Mouse (Mus musculus) cerebellum, adult 11-12 months (tissue): ENCODE measurements around the gene Slc29a4.

Experiments
- DNase-seq: peaks from one replicate; pipeline ENCODE4 v3.0.0; 2022

The Slc29a4 gene

DNA sequence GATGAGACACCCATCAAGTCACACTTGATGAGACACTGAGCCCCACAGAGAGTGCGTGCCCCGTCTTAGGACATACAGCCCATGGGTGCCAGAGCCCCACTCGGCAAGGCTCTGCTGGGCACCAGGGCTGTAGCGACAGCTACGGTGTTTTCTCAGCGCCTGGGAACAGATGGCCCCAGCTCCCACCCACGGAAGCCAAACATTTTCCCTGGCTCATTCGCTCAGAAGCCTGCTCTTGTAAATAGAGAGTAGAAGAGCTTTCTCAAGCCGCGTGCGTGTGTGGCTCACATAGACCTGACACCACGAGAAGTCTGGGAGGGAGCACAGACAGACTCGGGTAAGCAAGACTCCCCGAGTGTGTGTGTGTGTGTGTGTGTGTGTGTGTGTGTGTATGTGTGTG is at the start of gene Slc29a4:
Gene Slc29a4, plus strand, starts transcription at position 265 of the 400 bp plus-strand sequence.
- peak; percentile 85 for DNase-seq

DNA sequence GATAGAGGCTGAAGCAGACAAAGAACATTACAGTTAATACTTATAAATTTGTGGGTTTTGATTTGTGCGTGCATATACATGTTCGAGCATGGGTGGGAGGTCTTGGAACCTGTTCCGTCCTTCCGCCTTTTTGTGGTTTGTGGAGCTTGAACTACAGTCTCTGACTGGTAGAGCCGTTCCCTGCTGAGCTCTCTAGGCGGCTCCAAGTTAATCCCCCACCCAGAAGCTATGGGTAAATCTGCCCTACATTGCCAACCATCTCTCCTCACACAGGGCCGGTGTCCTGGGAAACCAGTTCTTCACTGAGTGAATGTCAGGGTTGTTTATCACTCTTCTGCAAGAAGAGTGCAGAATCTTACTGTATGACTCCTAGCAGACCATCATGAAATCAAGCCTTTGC is 44.1 kb upstream of the Slc29a4 start:
- no peak for DNase-seq

DNA sequence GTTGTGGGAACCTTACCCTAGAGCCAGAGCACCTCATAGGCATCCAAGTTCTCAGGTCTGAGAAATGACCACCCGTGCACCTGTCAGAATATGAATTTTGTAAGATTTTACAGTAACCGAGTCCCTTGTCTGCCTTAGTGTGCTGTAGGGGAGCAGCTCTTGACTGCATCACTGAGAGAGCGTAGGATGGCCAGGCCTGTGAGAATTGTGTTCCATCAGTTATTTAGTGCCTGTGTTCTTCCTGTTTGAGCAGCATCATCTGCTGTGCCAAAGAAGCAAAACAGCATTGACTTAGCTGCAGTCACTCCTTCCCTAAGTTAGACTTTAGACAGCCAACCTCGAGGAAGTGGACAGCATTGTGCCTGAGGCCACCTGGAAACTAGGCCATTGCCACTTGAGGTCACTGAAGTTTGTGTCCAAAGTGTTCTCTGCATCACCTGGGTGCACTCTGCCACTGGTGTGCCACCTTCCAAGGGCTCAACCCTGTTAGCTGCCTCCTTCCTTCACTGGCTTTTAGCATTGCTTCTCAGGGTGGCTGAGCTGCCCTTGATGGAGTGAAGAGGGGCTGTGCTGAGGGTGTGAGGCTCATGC is 42.8 kb upstream of the Slc29a4 start:
- DNase-seq = no peak

DNA sequence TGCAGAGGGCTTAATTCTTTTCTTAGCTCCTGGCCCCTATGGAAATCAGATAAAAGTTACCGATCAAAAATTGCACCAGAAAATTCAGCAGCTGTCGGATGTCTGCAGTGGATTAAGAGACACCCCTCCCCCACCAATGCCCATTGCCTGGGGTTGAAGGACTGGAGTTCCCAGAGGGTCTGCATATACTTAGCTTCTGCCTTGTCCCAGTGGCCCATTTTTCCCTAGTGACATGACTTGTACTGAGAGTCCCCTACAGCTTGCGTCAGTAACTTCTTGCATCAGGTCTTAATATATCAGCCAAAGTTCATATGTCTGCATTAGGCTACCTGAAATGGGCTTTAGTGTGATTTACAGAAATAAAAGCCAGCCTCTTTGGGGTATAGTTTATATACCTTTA is 41.9 kb upstream of the Slc29a4 start:
- DNase-seq = no peak

DNA sequence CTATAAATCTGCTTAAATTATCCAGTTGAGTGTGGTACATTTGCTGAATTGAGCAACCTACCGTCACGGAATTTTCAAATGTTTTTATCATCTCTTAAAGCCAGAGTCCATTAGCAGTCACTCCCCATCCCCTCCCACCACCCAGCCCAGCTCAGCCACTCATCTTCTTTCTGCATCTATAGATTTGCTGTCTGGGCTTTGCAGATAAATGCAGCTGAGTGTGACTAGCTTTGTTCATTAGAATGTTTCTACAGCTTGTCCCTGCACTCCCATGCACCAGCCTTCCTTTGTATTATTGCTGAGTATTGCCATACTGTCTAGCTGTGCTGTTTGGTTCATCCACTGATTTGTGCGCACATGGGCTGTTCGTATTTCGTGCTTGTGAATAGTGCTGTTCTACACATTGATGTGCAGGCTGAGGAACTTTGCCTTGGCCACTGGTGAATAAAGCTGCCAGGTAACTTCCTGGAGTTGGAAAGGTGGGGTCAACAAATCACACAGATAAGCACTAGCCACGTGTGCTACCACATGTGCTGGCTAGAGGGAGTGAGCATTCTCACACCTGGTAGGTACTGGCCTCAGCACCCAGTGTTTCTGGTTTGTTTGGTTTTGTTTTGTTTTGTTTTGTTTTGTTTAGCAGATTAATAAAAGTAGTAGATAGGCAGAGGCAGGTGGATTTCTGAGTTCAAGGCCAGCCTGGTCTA is 41.4 kb upstream of the Slc29a4 start:
- no peak for DNase-seq

DNA sequence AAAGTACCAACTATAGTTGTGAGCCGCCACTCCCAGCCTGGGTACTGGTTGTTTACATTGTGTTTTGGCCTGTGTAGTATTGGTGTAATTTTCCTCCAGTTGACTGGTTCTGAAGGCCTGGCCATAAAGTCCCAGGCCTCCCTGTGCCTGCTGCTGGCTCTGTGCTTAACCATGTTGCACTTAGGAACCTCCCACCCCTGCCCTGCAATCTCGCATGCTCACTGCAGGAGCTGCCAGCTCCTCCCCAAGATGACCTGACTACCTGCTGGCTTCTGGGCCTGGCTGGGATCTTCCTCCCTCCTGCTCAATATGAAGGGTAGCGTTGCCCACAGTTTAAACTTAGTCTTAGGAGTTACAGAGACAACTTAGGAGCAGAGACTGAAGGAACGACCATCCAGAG is 40.0 kb upstream of the Slc29a4 start:
- no peak for DNase-seq

DNA sequence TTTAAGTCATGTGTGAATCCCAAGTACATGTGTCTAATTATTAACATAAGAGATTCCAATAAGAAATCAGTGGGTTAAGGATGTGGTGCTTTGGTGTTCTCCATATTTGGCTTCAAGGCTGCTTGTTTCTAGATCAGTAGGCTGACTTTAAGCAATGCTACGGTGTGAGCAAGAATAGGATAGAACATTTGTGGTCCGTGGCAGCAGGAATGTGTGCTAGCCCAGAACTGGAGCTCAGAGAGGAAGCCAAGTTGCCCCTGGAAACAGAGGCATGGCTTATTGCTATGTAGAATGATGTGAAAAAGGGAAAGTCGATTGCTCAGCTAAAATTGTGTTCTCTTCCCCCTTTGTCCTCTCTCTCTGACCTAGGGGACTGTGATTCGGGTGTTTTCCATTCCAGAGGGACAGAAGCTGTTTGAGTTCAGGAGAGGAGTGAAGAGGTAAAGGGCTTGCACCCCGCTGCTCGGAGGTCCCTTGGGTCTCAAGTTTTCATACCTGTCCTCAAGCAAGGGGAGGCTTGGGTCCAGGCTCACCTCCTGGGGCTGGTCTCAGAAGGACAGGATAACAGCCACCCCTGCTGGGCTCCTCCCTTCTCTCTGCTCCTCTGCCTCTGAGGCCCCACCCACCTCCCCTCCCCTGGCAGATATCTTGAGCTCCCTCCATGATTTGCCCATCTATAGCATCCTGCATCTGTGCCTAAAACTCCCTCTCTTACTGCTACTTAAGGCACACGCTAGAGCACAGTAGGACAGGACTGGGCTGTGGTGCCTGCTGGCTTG is 31.5 kb upstream of the Slc29a4 start:
- DNase-seq = no peak

DNA sequence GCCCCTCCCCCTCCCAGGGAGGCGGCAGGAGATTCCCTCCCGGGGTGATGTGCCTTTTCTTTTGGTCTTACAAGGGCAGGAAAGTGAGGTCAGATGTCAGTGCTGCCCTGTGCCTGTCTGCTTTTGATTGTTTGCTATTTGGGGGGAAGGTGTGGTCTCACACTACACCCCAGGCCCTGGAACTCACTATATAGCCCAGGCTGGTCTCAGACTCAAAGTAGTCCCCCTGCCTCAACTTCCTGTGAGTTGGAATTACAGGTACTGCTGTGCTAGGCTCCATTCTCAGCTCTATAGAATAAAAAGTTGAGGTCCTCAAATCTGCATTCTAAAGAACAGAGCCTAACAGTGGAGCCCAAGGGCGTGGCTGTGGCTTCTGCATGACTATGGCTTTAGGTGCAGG is 24.4 kb upstream of the Slc29a4 start:
- DNase-seq = no peak

DNA sequence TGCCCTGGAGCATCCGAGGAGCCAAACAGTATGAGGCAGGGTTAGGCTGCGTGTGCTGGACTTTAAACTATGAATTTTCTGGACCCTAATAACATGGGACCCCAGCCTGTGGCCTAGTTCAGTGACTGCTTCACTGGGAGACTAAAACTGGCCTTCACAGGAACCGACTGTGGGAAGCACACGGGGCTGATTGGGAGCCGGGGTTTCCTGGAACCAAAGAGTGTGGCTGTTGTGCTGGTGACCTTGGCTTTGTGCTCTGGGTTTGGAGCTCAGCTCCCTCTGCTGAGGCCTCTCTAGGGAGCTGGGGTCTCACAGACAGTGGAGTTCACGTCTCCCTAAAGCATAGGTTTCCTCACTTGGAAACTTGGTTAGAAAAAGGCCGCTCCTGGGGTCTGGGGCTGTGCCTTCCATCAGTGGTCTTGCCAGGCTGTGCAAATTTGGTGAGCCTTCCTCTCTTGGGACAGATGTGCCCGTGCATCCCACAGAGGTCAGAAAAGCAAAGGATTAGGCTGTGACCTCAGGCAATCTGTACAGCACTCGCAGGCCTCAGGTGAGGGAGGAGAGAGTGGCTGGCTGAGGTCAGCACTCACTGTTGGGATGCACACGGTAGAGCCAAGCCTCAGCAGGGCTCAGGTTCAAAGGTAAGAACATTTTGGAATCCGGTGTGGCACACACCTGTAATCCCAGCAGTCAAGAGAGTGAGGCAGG is 23.6 kb upstream of the Slc29a4 start:
- DNase-seq = no peak

DNA sequence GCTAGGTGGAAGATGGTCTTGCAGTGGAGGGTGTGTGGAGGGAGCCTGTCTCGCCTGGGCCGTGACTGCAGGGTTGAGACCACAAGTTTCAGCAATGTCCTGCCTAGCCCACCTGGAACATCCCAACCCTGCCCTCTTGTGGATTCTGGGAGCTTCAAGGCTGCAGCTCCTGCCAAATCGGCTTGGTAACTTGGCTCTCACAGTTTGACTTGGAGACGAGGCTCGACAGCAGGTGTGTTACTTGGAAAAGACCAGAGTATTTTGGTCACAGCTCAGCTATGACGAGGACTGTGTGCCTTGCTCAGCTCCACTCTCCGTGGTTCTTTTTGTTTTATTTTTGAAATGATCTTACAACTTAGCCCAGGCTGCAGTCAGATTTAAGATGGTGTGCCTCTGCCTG is 22.6 kb upstream of the Slc29a4 start:
- peak; percentile 82 for DNase-seq

DNA sequence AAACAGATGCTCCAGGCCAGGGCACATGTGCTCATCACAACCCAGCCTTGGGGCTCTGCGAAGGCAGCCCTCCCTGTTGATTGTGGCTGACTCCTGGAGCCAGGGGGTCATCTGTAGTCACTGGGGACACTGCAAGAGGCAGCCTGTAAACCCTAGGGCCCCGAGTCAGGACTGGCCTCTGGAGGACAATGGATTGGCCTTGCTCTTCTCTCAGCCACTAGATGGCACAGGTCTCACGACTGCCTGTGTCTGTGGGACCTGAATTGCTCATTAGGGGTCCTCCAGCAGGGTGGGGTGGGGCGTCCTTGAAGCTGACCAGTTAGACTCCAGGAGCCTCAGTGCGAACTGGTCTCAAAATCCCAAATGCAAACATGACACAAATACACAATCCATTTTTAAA is 19.2 kb upstream of the Slc29a4 start:
- DNase-seq = no peak

DNA sequence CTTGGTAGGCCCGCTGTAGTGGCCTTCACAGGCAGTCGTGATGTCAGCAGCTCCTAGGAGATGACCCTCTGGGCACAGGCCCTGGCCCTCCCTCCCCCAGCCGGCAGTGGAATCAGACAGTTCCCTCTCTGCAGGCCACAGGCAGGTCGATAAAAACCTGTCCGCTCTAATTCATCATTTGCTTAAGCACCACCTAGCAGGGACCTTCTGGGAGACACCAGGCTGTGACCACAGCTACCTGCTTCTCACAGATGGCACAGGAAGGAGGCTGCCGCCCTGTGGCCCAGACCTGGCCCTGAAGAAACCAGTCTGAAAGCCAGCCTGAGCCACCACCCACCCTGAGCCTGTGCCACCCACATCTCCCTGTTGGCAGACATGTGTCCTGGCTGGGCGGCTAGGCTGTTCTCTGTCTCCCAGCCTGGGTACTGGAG is 14.2 kb upstream of the Slc29a4 start:
- DNase-seq = peak; percentile 90

DNA sequence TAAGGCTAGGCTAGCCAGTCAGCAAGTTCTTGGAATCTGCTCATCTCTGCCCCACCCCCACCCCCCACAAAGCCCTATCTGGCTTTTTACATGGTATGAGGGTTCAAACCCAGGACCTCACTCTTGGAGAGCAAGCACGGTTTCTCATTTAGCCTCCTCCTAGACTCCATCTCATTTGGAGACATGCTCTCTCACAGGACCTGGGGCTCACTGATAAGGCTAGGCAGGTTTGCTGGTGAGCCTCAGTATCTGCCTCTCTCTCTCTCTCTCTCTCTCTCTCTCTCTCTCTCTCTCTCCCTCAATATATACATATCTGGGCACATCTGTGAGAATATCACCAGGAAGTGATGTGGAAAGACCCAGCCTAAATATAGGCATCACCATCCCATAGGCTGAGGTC is 13.2 kb upstream of the Slc29a4 start:
- no peak for DNase-seq

DNA sequence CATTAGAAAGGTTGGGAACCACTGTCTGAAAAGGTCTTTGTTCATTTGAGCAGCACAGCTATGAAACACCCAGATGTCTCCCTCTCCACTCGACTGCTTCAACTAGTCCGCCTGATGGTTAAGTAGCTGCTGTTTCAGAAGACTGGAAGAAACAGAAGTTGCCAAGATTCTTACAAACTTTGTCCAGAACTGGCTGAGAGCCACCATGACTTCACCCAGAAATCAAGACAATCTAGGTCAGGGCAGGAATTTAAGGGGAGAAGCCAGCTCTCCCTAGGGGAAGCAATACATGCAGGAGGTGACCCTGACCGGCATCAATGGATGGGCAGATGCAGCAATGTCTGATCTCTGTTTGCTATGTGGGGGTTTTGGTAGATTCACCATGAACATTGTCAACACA is 10.4 kb upstream of the Slc29a4 start:
- DNase-seq = no peak

DNA sequence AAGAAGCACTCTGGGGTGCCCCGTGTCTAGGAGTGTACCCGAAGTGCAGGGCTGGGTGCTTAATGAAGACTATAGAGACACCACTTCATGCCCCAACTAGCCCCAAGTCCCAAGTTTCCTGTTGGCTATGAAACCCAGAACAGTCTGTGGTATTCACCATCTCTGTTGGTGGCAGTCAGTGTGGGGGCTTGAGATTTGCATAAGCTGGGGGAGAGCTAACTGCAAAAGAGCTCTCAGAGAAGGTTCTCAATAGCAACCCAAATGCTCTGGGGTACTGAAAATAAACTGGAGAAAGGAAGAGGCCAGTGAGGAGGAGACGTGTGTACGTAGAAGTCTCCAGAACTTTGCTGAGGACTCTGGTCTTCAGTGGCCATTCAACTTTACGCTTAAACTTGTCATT is 9.8 kb upstream of the Slc29a4 start:
- DNase-seq = no peak

DNA sequence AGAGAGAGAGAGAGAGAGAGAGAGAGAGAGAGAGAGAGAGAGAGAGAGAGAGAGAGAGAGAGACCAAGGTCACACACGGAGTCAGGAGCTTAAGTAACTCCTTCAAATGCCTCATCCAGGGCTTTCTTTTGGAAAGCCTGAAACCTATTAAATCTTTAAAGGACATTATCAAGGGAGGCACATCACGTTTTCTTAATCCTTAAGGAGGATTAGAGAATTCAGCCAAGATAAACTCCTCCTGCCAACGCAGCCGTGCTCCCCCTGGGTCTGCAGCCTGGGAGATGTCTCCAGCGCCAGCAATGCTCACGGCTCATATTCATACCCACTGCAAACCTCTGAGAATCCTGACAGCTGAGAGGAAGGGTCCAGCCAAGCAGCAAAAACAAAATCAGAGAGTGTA is 3.4 kb upstream of the Slc29a4 start:
- no peak for DNase-seq

DNA sequence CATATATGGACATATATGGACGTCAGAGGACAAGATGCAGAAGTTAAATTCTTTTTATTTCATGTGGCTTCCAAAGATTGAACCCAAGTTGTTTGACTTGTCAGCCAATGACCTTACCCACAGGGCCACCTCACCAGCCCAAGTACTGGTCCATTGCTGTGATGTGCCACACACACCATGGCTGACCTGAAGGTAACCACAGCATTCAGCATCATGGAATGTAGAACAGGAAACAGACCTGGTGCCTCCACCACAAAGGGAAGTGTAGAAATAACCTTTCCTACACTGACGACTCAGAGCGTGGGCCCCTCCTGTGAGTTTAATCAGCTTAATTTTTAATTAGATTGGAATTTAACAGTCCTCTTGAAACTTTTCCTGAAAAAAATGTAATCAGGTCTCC is 2.0 kb upstream of the Slc29a4 start:
- no peak for DNase-seq

DNA sequence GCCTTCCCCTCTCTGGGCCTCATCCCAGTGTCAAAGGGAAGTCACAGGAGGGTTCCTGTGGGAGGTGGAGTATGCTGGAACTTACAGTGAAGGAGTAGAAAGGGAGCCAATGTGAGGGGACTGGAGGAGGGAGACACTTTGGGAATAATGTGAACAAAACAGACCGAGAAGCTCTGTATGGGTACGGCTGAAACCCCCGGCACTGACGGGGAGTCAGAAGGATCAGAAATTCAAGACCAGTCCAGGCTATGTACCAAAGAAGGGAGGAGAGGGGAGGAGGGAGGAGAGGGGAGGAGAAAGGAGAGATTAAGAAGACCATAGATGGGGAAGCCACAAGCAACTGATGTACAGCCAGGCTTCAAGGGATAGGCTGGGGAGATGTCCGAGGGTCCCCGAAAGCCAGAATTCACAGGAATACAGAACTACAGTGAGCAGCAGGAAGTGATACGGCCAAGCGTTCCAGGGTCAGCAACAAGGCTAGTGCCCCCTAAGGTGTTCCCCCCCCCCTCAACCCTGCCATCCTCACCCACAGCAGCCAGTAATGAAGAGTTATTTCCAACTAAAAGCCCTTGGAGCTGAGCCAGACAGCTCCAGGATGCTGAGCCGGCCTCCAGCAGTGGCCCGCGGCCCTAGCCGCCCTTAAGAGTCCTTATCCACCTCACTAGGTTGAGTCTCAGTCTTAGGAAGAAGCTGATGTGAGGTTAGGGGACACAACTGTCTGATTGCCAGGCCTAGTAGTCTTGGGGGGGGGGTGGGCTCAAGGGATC is 842 bp downstream of the Slc29a4 start:
- peak; percentile 69 for DNase-seq

DNA sequence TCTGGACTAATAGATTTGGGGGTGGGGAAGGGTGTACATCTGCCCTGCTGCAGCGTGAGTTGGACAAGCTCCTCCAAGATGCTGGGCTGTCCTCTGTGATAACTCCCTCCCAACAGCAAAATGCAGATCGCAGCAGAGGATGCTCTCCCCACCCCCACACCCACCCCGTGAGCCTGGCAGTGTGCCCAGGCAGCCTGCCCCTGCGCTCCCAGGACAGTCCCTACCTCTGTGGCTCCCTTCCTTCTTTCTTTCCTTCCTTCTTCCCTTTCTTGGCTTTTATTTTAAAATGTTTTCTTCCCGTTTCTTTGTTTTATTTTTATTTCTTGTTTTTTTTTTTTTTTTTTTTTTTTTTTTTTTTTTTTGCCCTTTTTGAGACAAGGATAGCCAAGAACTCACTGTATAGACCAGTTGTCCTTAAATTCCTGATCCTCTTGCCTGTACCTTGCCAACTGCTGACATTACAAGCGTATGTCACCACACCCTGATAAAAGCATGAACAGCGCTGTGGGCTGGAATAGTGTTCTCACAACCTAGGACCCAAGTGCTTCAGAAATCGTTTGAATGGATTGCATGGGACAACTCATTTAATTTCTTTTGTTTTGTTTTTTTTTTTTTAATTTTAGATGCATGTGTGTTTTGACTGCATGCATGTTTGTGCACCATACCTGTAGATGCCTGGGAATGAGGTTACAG is 1.6 kb downstream of the Slc29a4 start:
- DNase-seq = peak; percentile 61

DNA sequence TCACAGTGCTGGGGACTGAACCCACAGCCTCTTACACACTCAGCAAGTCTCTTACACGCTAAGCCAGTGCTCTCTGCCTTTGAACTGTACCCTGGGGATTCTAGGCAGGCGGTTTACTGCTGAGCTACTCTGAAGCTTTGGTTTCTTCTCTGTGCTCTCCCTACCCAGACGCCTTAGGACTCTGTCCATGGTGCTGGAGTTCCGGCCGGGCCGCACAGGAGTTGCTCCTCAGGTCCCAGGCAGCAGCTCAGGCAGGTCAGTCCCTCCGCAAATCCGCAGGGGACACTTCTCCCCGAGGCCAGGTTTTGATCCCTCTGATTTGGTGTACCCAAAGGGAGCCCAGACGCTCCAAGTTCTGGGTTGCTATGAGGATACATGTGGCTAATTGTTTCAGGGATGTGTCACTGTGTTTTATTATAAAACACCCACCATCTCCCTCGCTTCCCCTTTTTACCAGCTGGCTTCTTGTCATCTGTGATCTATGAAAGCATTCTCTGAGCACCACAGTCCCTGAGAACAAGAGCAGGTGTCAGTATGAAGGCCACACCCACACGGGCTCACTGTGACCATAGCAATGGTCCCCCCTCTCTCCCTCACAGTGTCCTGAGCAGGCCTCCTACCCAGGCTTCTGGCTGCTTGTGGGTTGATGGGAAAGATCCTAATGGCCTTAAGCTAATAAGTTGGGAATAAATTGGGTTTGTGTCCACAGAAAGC is 2.5 kb downstream of the Slc29a4 start:
- peak; percentile 56 for DNase-seq

DNA sequence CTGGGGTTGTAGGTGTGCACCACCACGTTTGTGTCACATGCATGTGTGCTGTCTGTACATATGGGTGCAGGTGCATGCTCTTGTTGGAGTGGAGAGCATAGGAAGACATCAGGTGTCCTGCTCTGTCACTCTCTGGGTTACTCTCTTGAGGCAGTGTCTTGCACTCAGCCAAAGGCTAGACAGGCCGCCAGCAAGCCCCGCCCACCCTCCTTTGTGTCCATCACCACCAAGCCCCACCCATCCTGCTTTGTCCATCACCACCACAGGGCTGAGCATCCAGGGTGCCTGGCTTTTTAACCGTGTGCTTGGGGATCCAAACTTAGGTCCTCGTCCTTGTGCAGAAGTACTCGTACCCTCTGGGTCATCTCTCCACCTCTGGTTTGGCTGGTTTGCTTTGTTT is 3.9 kb downstream of the Slc29a4 start:
- peak; percentile 63 for DNase-seq
